Mouse (Mus musculus) left cerebral cortex, postnatal 14 days (tissue): ENCODE data around the gene Dlx1. TPM values are rescaled to one million over a fixed set of nuclear protein-coding genes. Genes with fewer than 3 reads are reported as not detected.

Experiments
- DNase-seq, 2 experiments: peaks; one replicate each; pipeline ENCODE4 v3.0.0; 2021 to 2022; ENCODE audit warnings: low spot score in 2 of 2, mixed read lengths in 1 of 2
- intact Hi-C: fragments of 180-260 bp; cut with DNase I; formaldehyde crosslinking; loops from one replicate; pipeline ENCODE4 v1.15.1; 2025
- long read RNA-seq, 2 experiments: library from polyadenylated mRNA; stranded (forward); transcript quantifications; one replicate each; pipeline ENCODE4 v2.0.0; 2021
- total RNA-seq, 2 experiments: library from RNA; stranded (reverse); gene quantifications; 2 replicates each; pipeline ENCODE4 v1.2.3; 2021

Gene Dlx1
- total RNA-seq, result 10 to 100 TPM; 20.7 to 24.2 TPM
- long read RNA-seq, experiment 1, full-length matches to known transcripts, result 10 of 14 reads
- long read RNA-seq, experiment 1, partial matches to known transcripts, result 0 of 14 reads
- long read RNA-seq, experiment 1, other reads (novel, unspliced or antisense), result 4 of 14 reads
- long read RNA-seq, experiment 2, full-length matches to known transcripts, result 8 of 13 reads
- long read RNA-seq, experiment 2, partial matches to known transcripts, result 4 of 13 reads
- long read RNA-seq, experiment 2, other reads (novel, unspliced or antisense), result 1 of 13 reads

DNA sequence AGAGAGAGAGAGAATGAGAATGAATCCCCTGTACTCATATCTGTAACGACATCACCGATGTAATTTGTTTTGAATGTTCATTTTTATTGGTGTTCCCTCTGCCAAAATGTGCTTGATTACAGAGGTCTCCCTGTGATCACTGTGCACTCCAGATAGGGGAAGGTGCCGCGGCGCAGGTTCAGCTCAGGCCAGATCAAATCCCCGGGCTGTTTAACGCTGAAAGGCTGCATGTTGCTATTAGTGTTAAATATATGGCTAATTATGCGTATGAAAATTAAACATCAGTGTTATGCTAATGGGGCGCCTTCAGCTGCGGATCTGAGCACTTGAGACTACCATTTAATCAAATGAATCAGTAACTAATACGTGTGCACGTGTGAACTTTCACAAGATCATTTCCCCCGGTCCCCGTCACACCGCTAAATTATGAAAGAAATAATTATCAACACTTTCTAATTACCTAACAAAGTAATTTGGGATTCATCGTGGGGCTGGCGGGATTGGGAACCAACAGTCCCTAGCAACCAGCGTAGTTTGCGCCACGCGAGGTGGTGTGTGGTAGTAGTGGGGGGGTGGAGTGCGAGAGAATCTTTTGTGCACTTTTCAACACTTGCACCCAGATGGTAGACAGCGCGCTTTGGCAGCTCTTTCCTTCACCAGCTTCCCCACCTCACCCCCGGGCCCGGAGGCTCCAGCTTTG, at the start of gene Dlx1:
TSS of gene Dlx1 (plus strand) at position 100 of the 700 bp plus-strand sequence.
- intact Hi-C loops, result no loop called here
- DNase-seq, result peak in 1 of 2 experiments; percentile 46

DNA sequence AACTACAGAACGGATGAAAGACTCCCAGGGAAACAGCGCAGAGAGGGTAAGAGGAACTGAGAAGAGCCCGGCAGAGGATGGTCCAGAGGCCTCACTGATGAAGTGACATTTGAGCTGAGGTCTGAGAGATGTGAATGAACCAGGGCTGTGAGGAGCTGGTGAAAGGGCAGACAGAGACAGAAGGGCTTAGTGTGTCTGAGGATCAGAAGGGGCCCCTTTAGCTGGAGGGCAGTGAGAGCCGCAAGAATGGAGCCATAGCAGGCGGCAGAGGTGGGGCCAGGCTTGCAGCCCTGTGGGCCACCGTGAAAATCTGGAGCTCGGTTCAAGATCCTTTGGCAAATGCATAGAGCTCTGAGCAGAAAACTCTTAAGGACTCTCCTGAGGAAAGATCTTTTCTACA, 48.0 kb upstream of the Dlx1 start:
- intact Hi-C loops, result no loop called here
- no peak for DNase-seq

DNA sequence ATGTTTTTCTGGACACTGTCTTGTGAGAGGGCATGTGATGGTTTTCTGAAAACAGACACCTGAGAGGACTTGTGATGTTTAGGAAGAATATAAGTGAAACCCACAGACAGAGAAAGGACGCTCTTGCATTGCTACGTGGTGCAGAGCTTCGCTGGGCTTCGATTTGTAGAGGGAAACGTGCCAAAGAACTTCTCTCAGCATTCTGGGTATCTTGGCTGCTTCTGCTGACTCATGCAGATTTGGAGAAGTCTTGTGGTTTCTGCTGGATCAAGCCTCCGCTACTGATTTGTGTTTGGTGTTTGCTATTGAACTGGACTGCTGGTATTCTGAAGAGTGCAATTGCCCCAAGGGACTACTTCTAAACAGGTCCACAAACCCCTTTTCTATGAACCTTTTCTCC, 46.1 kb upstream of the Dlx1 start:
- intact Hi-C loops, result no loop called here
- DNase-seq, result no peak

DNA sequence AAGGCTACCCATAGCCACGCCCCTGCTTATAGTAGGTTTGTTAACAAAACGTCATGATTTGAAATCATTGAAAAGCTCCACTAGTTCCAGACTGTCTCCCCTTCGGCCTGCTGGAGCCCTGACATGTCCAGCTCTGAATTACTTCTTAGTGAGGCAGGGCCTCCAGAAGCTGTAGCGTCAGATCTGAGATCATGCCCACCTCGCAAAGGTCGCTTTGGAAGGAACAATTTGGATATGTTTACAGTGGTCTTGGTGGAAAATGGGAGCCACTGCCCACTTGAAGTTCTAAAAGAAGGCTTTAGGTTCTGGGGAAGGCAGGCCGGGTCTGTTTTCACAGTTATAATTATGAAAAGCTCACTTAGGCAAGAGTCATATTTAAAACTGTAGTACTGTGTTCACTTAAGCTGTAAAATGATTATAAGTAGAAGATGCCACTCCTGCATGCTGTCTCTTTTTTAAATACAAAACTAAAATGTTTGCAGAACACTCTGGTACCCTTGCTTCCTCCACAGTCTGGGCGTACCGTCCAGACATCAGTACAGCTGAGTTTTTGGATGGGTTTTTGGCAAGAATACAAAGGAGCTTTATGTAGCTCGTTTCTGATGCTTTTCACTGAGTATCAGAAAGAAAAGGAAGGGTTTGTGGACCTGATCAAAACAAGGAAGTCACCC, 44.7 kb upstream of the Dlx1 start:
- DNase-seq, result peak in 1 of 2 experiments; percentile 33
- intact Hi-C loops, result no loop called here

DNA sequence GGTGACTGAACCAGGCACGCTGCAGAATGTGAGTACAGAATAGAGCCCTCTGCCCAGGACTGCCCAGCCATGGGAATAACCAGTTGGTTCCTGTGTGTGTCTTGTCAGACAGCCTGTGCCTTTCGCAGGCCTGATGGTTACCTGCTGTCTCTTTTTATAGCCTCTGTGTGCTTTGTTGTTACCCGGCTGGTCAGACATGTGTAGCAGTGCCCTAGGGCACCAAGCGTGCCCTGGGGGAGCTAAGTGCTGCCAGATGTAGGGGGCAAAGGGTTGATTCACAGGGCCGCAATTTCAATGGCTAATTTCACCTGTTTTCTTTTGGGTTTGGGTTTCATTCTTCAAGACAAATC, 44.2 kb upstream of the Dlx1 start:
- DNase-seq, result no peak
- intact Hi-C loops, result no loop called here

- no peak for DNase-seq
- intact Hi-C loops, result no loop called here
Measured at GRCm38 (mm10) chr2:71491295-71491694, 36.6 kb upstream of the Dlx1 start.

GRCm38 (mm10) chr2:71493161-71493683, 34.7 kb upstream of the Dlx1 start:
- no peak for DNase-seq
- intact Hi-C loops, result no loop called here

DNA sequence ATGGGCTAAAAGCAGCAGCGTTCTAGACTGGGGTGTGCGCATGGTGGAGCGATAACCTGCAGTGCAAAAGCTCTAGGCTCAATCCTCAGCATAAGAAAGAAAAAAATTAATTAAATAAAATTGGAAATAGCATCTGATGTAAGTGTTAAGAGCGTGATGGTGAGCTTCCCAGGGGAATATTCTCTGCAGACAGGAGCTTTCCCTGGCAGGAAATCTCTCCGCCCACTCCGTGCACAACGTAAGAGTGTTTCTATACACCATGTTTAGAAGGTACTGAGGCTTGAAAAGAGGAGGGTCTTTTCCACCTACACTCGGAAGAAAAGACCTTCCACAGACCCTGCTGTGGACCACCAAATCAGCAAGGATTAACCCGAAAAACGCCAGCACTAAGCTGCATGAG, 33.4 kb upstream of the Dlx1 start:
- DNase-seq, result peak; percentile 35 to 54
- intact Hi-C loops, result no loop called here

DNA sequence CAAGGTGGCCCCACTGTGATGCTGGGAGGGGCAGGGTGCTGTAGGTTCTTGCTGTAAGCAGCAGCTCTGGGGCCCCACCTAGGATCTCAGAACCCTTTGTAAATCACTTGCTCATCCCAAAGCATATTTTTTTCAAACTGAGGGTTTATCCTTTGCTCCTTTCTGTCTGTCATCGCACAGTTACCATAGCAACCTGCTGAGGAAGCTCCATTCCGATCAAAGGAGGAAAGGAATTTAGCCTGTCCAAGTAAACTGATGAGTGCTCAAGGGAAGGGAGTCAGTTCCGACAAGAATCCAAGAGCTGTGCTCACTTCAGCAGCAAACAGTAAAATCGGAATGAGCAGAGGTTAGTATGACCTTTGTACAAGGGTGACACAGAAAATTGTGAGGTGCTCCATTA, 32.9 kb upstream of the Dlx1 start:
- no peak for DNase-seq

DNA sequence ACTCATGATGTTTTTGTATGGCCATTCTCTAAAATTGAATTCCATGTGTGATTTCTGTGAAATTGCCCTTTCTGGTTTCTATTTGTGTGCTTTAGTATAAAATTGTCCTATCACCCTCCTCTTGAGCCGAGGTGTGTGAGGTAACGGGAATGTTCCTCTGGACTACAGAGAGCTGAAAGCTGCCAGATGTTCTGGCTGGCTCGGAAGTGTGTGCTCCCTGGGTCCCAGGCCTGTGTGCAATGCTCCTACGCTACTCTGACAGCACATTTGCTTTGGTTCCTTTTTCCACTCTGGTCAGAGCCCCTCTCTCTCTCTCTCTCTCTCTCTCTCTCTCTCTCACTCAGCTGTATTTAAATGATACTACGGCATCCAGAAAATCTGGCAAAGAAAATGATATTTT, 30.7 kb upstream of the Dlx1 start:
- intact Hi-C loops, result no loop called here
- no peak for DNase-seq

More for the DNA sequence above, 32.9 kb upstream of the Dlx1 start:
- intact Hi-C loops, result no loop called here

- no peak for DNase-seq
Measured at GRCm38 (mm10) chr2:71499276-71500230, 28.4 kb upstream of the Dlx1 start.

GRCm38 (mm10) chr2:71504852-71505251, 23.1 kb upstream of the Dlx1 start:
- intact Hi-C loops, result no loop called here
- no peak for DNase-seq

More at GRCm38 (mm10) chr2:71499276-71500230, 28.4 kb upstream of the Dlx1 start:
- intact Hi-C loops, result no loop called here

GRCm38 (mm10) chr2:71511209-71511608, 16.7 kb upstream of the Dlx1 start:
- intact Hi-C loops, result no loop called here
- DNase-seq, result no peak

DNA sequence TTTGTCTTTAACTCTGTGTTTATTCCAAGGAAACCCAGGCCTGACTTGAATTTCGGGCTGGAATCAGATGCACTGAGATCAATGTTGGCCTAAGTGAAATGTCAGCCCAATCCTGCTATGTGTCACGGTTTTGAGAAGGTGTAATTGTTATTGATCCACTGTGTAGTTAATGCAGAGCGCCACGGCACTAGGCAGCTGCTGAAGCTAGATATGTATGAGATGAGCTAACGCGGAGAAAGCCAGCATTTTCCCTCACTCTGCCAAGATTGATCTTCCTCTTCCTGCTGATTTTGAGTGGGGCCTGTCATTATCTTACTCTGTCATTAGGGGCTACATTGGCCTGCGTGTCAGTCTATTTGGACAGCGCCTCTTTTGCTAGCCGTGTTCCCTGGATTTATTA, 15.6 kb upstream of the Dlx1 start:
- intact Hi-C loops, result no loop called here
- no peak for DNase-seq

DNA sequence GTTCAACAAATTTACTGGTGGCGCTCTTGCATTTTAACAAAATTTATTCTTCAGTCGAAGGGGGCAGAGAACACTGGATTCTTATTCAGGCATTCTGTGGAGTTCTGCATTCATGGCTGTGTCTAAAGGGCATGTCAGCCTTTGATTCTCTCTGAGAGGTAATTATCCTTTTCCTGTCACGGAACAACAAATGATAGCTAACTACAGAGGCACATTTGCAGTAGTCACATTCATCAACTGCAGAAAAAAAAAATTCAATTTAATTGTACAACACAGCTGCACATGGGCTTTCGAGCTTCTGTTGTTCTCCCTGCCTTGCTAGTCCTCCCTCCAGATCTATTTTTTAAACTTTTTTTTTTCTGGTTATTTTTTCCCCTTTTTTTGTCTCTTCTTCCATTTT, 10.9 kb upstream of the Dlx1 start:
- no peak for DNase-seq
- intact Hi-C loops, result no loop called here

GRCm38 (mm10) chr2:71517466-71518099, 10.3 kb upstream of the Dlx1 start:
- no peak for DNase-seq
- intact Hi-C loops, result no loop called here

- intact Hi-C loops, result no loop called here
- no peak for DNase-seq
Measured at GRCm38 (mm10) chr2:71522871-71523270, 5.0 kb upstream of the Dlx1 start.

GRCm38 (mm10) chr2:71523431-71523830, 4.5 kb upstream of the Dlx1 start:
- DNase-seq, result no peak
- intact Hi-C loops, result no loop called here

DNA sequence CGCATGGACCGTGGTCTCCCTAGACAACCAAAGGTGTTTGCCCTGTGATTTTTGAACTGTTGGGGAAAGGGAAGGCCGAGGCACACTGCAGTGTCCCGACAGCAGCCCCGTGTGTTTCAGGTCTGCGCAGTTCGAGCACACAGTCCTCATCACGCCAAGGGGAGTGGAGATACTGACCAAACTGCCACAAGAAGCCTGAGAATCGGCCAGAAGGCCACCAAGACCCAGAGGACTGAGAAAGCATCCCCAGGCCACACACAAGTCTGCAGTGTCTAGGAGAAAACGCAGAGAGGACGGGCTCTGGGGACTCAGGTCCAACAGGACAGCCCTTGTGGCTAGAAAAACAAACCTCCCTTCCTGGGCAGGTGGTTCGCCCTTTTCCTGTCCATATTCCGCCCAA, 3.1 kb upstream of the Dlx1 start:
- intact Hi-C loops, result no loop called here
- DNase-seq, result no peak
